Mouse (Mus musculus) neural tube, embryonic 11.5 days (tissue): ENCODE data around the gene Sorbs2. TPM values are rescaled to one million over a fixed set of nuclear protein-coding genes. Genes with fewer than 3 reads are reported as not detected.
A peak's percentile ranks its signal among the peaks of the same experiment; 100 is the strongest.

Source experiments
- ATAC-seq: fragments of 200-750 bp; cut with Nextera tagmentation; 2 replicates; pipeline ENCODE4 v1.8.0; 2017; ENCODE audit warnings: moderate number of reproducible peaks, mild to moderate bottlenecking, moderate TSS enrichment, moderate library complexity; ENCODE audit not compliant: insufficient read depth, low FRiP score, low TSS enrichment
- DNase-seq: peaks from one replicate; pipeline ENCODE4 v3.0.0-alpha.2; 2015; ENCODE audit warnings: low spot score
- H3K27ac ChIP-seq: fragments of 300-500 bp; sonication (generic); 2 replicates; pipeline ENCODE4 v1.5.1; 2014; ENCODE audit warnings: low read depth, mild to moderate bottlenecking, low read length
- H3K27me3 ChIP-seq: fragments of 300-500 bp; sonication (generic); 2 replicates; pipeline ENCODE4 v1.6.1; 2014; ENCODE audit warnings: mild to moderate bottlenecking, low read length, mixed read lengths; ENCODE audit not compliant: control insufficient read depth, insufficient read depth
- H3K36me3 ChIP-seq: fragments of 300-500 bp; sonication (generic); 2 replicates; pipeline ENCODE4 v1.6.1; 2014; ENCODE audit warnings: mild to moderate bottlenecking, low read length, moderate library complexity, mixed read lengths; ENCODE audit not compliant: control insufficient read depth, insufficient read depth
- H3K4me1 ChIP-seq: fragments of 300-500 bp; sonication (generic); 2 replicates; pipeline ENCODE4 v1.6.1; 2014; ENCODE audit warnings: low read length, mixed read lengths; ENCODE audit not compliant: control insufficient read depth, insufficient read depth
- H3K4me2 ChIP-seq: fragments of 300-500 bp; sonication (generic); 2 replicates; pipeline ENCODE4 v1.6.1; 2014; ENCODE audit warnings: low read depth, mild to moderate bottlenecking, moderate library complexity
- H3K4me3 ChIP-seq: fragments of 300-500 bp; sonication (generic); 2 replicates; pipeline ENCODE4 v1.5.1; 2014; ENCODE audit warnings: low read depth, low read length
- H3K9ac ChIP-seq: fragments of 300-500 bp; sonication (generic); 2 replicates; pipeline ENCODE4 v1.6.1; 2014; ENCODE audit warnings: mild to moderate bottlenecking, low read length
- H3K9me3 ChIP-seq: fragments of 300-500 bp; sonication (generic); 2 replicates; pipeline ENCODE4 v1.6.1; 2016; ENCODE audit warnings: low read length; ENCODE audit not compliant: control insufficient read depth
- WGBS: fragments of 180-500 bp; shearing (Covaris S2); extraction: QIAGEN DNeasy Blood & Tissue Kit; methylation state at CpG from one replicate; pipeline ENCODE4 v1.1.7; 2014; 5-methylcytosine and 5-hydroxymethylcytosine counted together
- polyA plus RNA-seq: library from polyadenylated mRNA; unstranded; fragments of >200 nt; fragmentation: Nextera tagmentation; extraction: Ambion mirVana; gene quantifications from 2 replicates; pipeline ENCODE4 v1.2.1, GENCODE M21; 2014

Gene Sorbs2
- polyA plus RNA-seq, 1 experiment from 2014 or later: 40.9 TPM

DNA sequence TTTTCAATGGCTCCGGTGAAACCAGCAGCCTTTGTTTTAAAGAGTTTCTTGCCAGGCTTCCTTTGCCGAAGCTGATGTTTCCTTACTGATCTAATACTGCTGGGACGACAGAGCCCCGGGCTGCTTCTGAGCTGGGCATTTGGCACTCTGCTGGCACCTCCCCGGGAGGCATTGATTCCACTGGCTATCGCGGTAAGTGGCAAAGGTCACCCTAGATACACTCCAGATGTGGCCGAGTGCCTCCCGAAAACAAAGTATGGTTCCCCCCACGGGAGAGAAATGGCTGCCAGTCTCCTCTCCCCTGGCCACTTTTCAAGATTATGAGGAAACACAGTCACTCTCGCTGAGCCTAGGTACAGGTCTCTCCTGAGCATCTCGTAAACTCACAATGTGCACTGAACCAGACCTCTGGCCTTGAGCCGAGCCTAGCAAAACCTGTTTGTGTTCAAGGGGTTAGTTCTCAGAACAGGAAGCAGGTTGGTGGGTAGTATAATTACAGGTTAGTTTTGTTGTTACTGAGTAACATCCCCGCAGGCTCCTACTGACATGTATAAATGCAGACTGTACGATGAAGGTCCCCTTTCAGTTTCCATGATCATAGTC, 114.1 kb downstream of the Sorbs2 start:
- H3K27me3 ChIP-seq: no peaks in the 10 kb centered on the region
- no peak overlapping the region for H3K4me3 ChIP-seq
- H3K36me3 ChIP-seq: no peaks in the 10 kb centered on the region
- WGBS: 78% methylated on average over 15 of the region's 15 CpGs
- no peaks in the 10 kb centered on the region for H3K9me3 ChIP-seq
- H3K4me2 ChIP-seq: no peak overlapping the region
- H3K27ac ChIP-seq: no peak overlapping the region
- ATAC-seq: no peak
- no peaks in the 10 kb centered on the region for H3K4me1 ChIP-seq
- DNase-seq: no peak
- H3K9ac ChIP-seq: no peak overlapping the region

DNA sequence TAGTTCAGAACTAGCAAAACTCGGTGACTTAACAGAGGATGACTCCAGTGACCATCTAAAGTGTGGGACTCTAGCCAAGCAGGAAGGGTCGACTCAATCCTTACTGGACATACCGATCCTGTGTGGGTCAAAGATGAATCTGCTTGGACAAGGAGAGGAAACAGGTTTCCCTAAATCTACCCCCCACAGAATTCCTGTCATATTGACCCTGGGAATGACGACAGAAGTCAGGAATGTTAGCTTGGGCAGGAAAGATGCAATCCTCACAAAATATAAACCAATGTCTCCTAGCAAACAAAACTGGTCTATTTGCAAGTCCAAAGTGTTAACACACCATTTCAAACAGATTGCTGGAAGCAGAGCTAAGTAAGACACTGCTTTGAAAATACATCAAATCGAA, 118.8 kb downstream of the Sorbs2 start:
- ATAC-seq (no peak), DNase-seq (no peak)
- Histone ChIP-seq H3K4me2 (no peak overlapping the region), H3K4me1 (peaks cover 3% of the 10 kb centered on the region; the same call in 1 of the 2 replicates), H3K9ac (no peak overlapping the region), H3K9me3 (no peaks in the 10 kb centered on the region), H3K36me3 (no peaks in the 10 kb centered on the region), H3K4me3 (no peak overlapping the region), H3K27me3 (no peaks in the 10 kb centered on the region), H3K27ac (no peak overlapping the region)
- WGBS: 65% methylated on average over 5 of the region's 5 CpGs

DNA sequence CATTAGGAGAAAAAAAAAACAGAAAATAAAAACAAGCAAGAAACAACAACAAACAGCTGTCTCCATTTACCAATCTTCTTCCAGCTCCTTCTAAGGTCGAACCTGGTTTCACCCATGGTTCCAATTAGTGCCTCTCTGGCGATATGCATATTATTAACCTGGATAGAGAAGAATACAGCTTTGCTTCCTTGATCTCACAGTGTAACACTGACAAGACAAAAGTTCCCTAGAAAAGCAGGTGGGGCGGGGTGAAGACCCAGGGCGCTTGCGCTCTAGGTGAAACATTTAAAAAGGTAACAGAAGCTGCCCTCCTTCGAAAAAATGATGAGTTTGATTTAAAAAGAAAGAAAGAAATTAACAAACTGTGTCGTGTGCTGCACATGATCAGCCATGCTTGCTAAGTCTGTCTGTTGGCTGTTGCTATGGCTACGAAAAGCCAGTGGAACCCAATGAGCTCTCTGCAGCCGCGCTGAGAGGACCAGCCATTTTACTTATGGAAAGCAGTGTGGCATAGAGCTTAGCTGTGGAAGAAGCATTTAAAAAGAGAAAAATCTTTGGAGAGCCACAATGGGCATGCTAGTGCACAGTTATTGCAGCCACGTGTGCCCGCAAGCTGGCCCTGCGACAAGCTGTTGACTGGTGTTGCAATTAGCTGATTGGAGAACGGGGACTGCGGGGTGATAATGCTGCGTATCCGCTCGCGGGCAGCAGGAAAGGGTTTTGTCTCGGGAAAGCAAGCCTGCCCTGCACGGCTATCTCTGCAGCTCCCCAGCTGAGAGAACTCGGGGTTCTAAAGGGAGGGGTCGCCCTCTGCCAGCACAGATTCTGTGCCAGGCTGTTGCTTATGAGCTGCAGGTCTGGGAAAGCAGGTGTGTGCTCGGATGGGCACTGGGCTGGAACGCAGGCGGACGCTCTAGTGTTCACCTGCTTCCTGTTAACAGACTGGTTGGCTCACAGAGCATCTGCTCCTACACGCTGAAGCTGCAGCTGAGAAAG, 120.0 kb downstream of the Sorbs2 start:
- Histone ChIP-seq H3K4me2 (peak overlapping the region; percentile 64), H3K27me3 (no peaks in the 10 kb centered on the region), H3K4me3 (peak overlapping the region; percentile 67), H3K36me3 (no peaks in the 10 kb centered on the region), H3K9me3 (no peaks in the 10 kb centered on the region), H3K4me1 (peaks cover 3% of the 10 kb centered on the region; the same call in 1 of the 2 replicates), H3K27ac (peak overlapping the region; percentile 84), H3K9ac (peak overlapping the region; percentile 78)
- under 1% methylated on average over 28 of the region's 28 CpGs for WGBS
- DNase-seq (peak; percentile 83), ATAC-seq (peak; percentile 92)

DNA sequence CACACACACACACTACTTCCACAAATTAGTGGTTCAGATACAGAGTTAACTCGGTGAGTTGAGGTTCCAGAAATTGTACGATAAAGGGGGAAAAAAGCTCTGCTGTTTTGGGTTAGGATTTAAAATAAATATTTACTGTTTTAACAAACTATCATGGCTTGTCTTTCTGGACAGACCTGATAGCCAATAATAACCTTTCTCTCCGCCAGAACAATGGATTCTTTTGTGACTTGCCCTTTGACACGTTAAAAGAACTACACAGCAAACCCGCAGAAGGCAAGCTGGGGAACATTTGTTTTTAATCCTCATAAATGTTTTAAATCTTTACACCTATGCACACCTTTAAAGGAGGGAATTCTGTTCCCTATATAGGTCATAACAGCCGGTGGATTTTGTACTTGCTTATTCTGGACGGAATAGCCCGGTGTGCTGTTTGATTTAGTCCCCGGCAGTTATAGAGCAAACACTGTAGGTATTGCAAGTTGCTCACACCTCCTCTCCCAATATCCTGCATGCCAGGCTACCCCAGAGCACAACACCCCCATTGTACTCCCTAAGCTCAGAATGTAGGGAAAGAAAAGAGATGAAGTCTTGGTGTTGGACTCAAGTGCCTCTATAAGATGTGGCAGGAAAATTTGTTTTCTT, 121.0 kb downstream of the Sorbs2 start:
- peak overlapping the region; percentile 67 for H3K4me3 ChIP-seq
- no peaks in the 10 kb centered on the region for H3K36me3 ChIP-seq
- H3K4me1 ChIP-seq: peaks cover 3% of the 10 kb centered on the region; the same call in 1 of the 2 replicates
- H3K27ac ChIP-seq: no peak overlapping the region
- DNase-seq (no peak), ATAC-seq (no peak)
- H3K27me3 ChIP-seq: no peaks in the 10 kb centered on the region
- H3K4me2 ChIP-seq: peak overlapping the region; percentile 64
- H3K9me3 ChIP-seq: no peaks in the 10 kb centered on the region
- WGBS: 53% methylated on average over 9 of the region's 9 CpGs
- H3K9ac ChIP-seq: peak overlapping the region; percentile 27; the same call in 1 of the 2 replicates

DNA sequence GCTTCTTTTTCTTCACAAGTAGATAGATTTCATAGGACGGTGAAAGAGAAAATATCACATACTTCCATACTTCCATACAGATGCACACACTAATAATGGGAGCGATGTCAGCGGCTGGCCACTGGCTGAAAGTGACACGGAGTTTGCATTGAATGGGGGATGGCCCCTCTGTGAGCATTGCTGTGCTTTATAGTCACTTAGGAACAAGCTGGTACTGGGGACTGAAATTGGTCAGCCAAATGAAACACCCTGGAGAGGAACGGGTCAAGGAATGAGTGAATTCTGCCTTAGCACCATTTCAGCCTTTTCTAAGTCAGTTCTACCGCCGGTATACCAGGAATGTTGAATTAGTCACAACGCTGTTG, 121.5 kb downstream of the Sorbs2 start:
- no peak for ATAC-seq
- H3K9ac ChIP-seq: 0 out of 2 replicates have a peak overlapping the region, but pooled peaks have one; percentile 27
- no peak overlapping the region; the same call in 1 of the 2 replicates for H3K4me3 ChIP-seq

DNA sequence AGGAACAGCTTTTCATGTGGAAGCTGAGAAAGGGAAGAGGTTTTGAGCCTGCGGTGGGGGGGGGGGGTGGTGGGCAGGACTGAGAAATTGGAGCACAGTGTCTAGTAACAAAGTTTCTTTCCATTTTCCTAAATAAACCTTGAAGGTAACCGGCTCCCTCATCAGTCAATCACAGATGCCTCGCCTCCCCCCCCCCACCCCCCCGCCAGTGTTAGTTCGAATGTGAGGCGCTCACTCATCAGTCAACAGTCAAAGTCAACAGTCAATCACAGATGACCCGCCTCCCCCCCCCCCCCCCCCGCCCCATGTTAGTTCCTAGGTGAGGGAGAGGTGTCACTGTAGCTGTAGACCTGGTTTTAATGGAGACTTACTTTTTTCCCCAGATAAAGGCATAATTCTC, 123.4 kb downstream of the Sorbs2 start:
- no peak overlapping the region for H3K9ac ChIP-seq
- DNase-seq: no peak
- no peak overlapping the region for H3K4me3 ChIP-seq
- no peaks in the 10 kb centered on the region for H3K27me3 ChIP-seq
- H3K9me3 ChIP-seq: no peaks in the 10 kb centered on the region
- no peak for ATAC-seq
- 95% methylated on average over 6 of the region's 8 CpGs for WGBS
- no peaks in the 10 kb centered on the region for H3K36me3 ChIP-seq
- no peak overlapping the region for H3K27ac ChIP-seq
- H3K4me1 ChIP-seq: peaks cover 3% of the 10 kb centered on the region; the same call in 1 of the 2 replicates
- H3K4me2 ChIP-seq: no peak overlapping the region

More for the DNA sequence above, 121.5 kb downstream of the Sorbs2 start:
- Histone ChIP-seq H3K4me2 (peak overlapping the region; percentile 64), H3K9me3 (no peaks in the 10 kb centered on the region), H3K36me3 (no peaks in the 10 kb centered on the region), H3K27ac (no peak overlapping the region), H3K27me3 (no peaks in the 10 kb centered on the region), H3K4me1 (peaks cover 3% of the 10 kb centered on the region; the same call in 1 of the 2 replicates)
- 75% methylated on average over 8 of the region's 8 CpGs for WGBS
- no peak for DNase-seq

DNA sequence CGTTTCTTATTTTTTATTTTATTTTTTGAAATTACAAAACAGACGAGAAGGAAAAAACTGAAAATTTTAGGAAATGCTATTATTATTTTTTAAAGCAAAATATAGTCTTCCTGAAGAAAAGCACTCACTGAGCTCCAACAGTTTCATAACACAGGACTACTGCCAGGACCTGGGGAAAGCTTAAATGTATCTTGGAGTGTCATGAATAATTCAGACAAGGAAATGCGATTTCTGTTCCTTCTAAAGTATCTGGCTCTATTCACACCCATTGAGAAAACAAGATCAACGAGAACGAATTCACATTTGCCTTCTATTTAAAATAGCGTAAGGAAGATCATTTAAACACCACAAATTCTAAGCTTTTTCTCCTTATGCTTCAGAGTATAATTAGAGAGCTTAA, 127.6 kb downstream of the Sorbs2 start:
- Histone ChIP-seq H3K36me3 (no peaks in the 10 kb centered on the region), H3K4me2 (no peak overlapping the region), H3K27me3 (no peaks in the 10 kb centered on the region), H3K27ac (no peak overlapping the region), H3K9ac (no peak overlapping the region), H3K4me3 (no peak overlapping the region), H3K4me1 (no peaks in the 10 kb centered on the region), H3K9me3 (no peaks in the 10 kb centered on the region)
- no peak for ATAC-seq
- WGBS: 83% methylated on average over 6 of the region's 6 CpGs
- DNase-seq: no peak

DNA sequence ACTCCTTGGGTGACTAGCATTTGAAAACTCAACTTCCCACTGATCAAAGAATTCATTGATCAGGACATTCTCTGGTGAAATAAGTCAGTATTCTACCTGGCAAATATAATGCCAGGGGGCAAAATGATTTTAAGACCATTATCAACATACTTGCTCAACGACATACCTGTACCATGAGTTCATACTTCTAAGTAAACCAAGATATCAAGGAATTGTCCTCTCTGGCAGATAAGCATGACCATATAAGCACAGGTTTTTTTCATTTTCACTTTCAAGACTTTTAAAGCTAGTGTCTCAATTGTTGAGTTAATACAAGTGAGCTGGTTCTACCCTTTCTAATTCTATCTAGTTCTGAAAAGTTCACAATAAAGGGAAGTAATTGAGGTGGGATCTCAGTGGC, 130.2 kb downstream of the Sorbs2 start:
- Histone ChIP-seq H3K4me2 (no peak overlapping the region), H3K27ac (no peak overlapping the region), H3K27me3 (no peaks in the 10 kb centered on the region), H3K4me1 (no peaks in the 10 kb centered on the region), H3K9me3 (no peaks in the 10 kb centered on the region), H3K9ac (no peak overlapping the region), H3K4me3 (no peak overlapping the region), H3K36me3 (no peaks in the 10 kb centered on the region)
- 86% methylated on average over 1 of the region's 1 CpGs for WGBS
- ATAC-seq (no peak), DNase-seq (no peak)
